Mouse (Mus musculus): ENCODE results near the gene Mogs.

DNA sequence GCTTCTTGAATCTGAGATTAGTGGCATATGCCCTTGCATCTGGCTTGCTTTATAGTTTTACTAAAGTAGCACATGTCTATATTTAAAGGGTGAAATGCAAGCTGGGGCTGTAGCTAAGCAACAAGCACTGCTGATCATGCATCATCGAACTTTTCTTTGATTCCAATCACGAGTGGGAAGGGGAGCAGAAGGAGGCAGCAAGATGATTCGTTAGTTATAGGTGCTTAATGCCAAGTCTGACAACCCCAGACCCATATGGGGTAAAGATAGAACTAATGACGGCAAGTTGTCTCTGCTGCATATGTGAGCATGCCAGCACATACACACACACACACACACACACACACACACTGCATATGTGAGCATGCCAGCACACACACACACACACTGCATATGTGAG is 11.1 kb upstream of the Mogs start:
- TF ChIP-seq CTCF (IDR thresholded peaks at IDR 0.05; ENCODE audit: low read depth) = no peak
- TF ChIP-seq EP300 (IDR thresholded peaks at IDR 0.05; ENCODE audit: low read depth) = no peak

Measured in liver, postnatal 0 days (tissue).